Mouse (Mus musculus): ENCODE measurements around the gene Arhgap20. TPM values are rescaled to one million over a fixed set of nuclear protein-coding genes. Genes with fewer than 3 reads are reported as not detected.

Gene Arhgap20
- polyA plus RNA-seq, 1 experiment, result 10.1 TPM

GRCm38 (mm10) chr9:51799156-51799555, 34.0 kb downstream of the Arhgap20 start:
- H3K4me1 ChIP-seq (ENCODE audit: control insufficient read depth, insufficient read depth, low read length), result no peaks in the 10 kb centered on the region
- H3K27ac ChIP-seq (ENCODE audit: control insufficient read depth, insufficient read depth, low read depth, low read length), result no peak overlapping the region
- H3K36me3 ChIP-seq (ENCODE audit: control insufficient read depth, insufficient read depth, low read length), result no peaks in the 10 kb centered on the region
- TF ChIP-seq CTCF (IDR thresholded peaks at IDR 0.05; ENCODE audit: control insufficient read depth, insufficient read depth, insufficient replicate concordance, low read depth, low read length) (no peak), POLR2A (IDR thresholded peaks at IDR 0.05; ENCODE audit: control insufficient read depth, low read depth, low read length) (no peak)
- no peaks in the 10 kb centered on the region for H3K27me3 ChIP-seq (ENCODE audit: control insufficient read depth, insufficient read depth, low read length)
- H3K4me3 ChIP-seq (ENCODE audit: control insufficient read depth, low read depth, low read length), result no peak overlapping the region

- TF ChIP-seq POLR2A (IDR thresholded peaks at IDR 0.05; ENCODE audit: control insufficient read depth, low read depth, low read length), result no peak
- TF ChIP-seq CTCF (IDR thresholded peaks at IDR 0.05; ENCODE audit: control insufficient read depth, insufficient read depth, insufficient replicate concordance, low read depth, low read length), result no peak
- H3K4me3 ChIP-seq (ENCODE audit: control insufficient read depth, low read depth, low read length), result no peak overlapping the region; the same call in 1 of the 2 replicates
- H3K36me3 ChIP-seq (ENCODE audit: control insufficient read depth, insufficient read depth, low read length), result no peaks in the 10 kb centered on the region
- no peaks in the 10 kb centered on the region for H3K27me3 ChIP-seq (ENCODE audit: control insufficient read depth, insufficient read depth, low read length)
- no peak overlapping the region for H3K27ac ChIP-seq (ENCODE audit: control insufficient read depth, insufficient read depth, low read depth, low read length)
- H3K4me1 ChIP-seq (ENCODE audit: control insufficient read depth, insufficient read depth, low read length), result no peaks in the 10 kb centered on the region
These were observed 42.1 kb downstream of the Arhgap20 start for GRCm38 (mm10) chr9:51807272-51807671.

- no peak overlapping the region for H3K4me3 ChIP-seq (ENCODE audit: control insufficient read depth, low read depth, low read length)
- H3K27ac ChIP-seq (ENCODE audit: control insufficient read depth, insufficient read depth, low read depth, low read length), result no peak overlapping the region
- no peaks in the 10 kb centered on the region for H3K27me3 ChIP-seq (ENCODE audit: control insufficient read depth, insufficient read depth, low read length)
- H3K4me1 ChIP-seq (ENCODE audit: control insufficient read depth, insufficient read depth, low read length), result no peaks in the 10 kb centered on the region
- no peaks in the 10 kb centered on the region for H3K36me3 ChIP-seq (ENCODE audit: control insufficient read depth, insufficient read depth, low read length)
- TF ChIP-seq CTCF (IDR thresholded peaks at IDR 0.05; ENCODE audit: control insufficient read depth, insufficient read depth, insufficient replicate concordance, low read depth, low read length), result no peak
- no peak for TF ChIP-seq POLR2A (IDR thresholded peaks at IDR 0.05; ENCODE audit: control insufficient read depth, low read depth, low read length)
These were observed 47.8 kb downstream of the Arhgap20 start for GRCm38 (mm10) chr9:51812931-51813330.

- Histone ChIP-seq H3K4me1 (ENCODE audit: control insufficient read depth, insufficient read depth, low read length) (no peaks in the 10 kb centered on the region), H3K27ac (ENCODE audit: control insufficient read depth, insufficient read depth, low read depth, low read length) (no peak overlapping the region), H3K4me3 (ENCODE audit: control insufficient read depth, low read depth, low read length) (no peak overlapping the region), H3K27me3 (ENCODE audit: control insufficient read depth, insufficient read depth, low read length) (no peaks in the 10 kb centered on the region), H3K36me3 (ENCODE audit: control insufficient read depth, insufficient read depth, low read length) (peaks cover 1% of the 10 kb centered on the region)
- no peak for TF ChIP-seq CTCF (IDR thresholded peaks at IDR 0.05; ENCODE audit: control insufficient read depth, insufficient read depth, insufficient replicate concordance, low read depth, low read length)
- no peak for TF ChIP-seq POLR2A (IDR thresholded peaks at IDR 0.05; ENCODE audit: control insufficient read depth, low read depth, low read length)
These were observed 59.4 kb downstream of the Arhgap20 start for GRCm38 (mm10) chr9:51824516-51824915.

- Histone ChIP-seq H3K27me3 (ENCODE audit: control insufficient read depth, insufficient read depth, low read length) (no peaks in the 10 kb centered on the region), H3K27ac (ENCODE audit: control insufficient read depth, insufficient read depth, low read depth, low read length) (no peak overlapping the region), H3K4me3 (ENCODE audit: control insufficient read depth, low read depth, low read length) (no peak overlapping the region), H3K4me1 (ENCODE audit: control insufficient read depth, insufficient read depth, low read length) (no peaks in the 10 kb centered on the region), H3K36me3 (ENCODE audit: control insufficient read depth, insufficient read depth, low read length) (peaks cover 1% of the 10 kb centered on the region)
- TF ChIP-seq POLR2A (IDR thresholded peaks at IDR 0.05; ENCODE audit: control insufficient read depth, low read depth, low read length) (no peak), CTCF (IDR thresholded peaks at IDR 0.05; ENCODE audit: control insufficient read depth, insufficient read depth, insufficient replicate concordance, low read depth, low read length) (no peak)
These were observed 66.5 kb downstream of the Arhgap20 start for GRCm38 (mm10) chr9:51831596-51831995.

- H3K27ac ChIP-seq (ENCODE audit: control insufficient read depth, insufficient read depth, low read depth, low read length), result no peak overlapping the region
- no peak for TF ChIP-seq POLR2A (IDR thresholded peaks at IDR 0.05; ENCODE audit: control insufficient read depth, low read depth, low read length)
- TF ChIP-seq CTCF (IDR thresholded peaks at IDR 0.05; ENCODE audit: control insufficient read depth, insufficient read depth, insufficient replicate concordance, low read depth, low read length), result no peak
- H3K36me3 ChIP-seq (ENCODE audit: control insufficient read depth, insufficient read depth, low read length), result peaks cover 1% of the 10 kb centered on the region
- H3K4me3 ChIP-seq (ENCODE audit: control insufficient read depth, low read depth, low read length), result no peak overlapping the region
- H3K27me3 ChIP-seq (ENCODE audit: control insufficient read depth, insufficient read depth, low read length), result no peaks in the 10 kb centered on the region
- H3K4me1 ChIP-seq (ENCODE audit: control insufficient read depth, insufficient read depth, low read length), result no peaks in the 10 kb centered on the region
These were observed 67.2 kb downstream of the Arhgap20 start for GRCm38 (mm10) chr9:51832368-51832767.

- H3K27ac ChIP-seq (ENCODE audit: control insufficient read depth, insufficient read depth, low read depth, low read length), result no peak overlapping the region
- H3K4me3 ChIP-seq (ENCODE audit: control insufficient read depth, low read depth, low read length), result no peak overlapping the region
- no peaks in the 10 kb centered on the region; the same call in 1 of the 2 replicates for H3K4me1 ChIP-seq (ENCODE audit: control insufficient read depth, insufficient read depth, low read length)
- no peaks in the 10 kb centered on the region for H3K27me3 ChIP-seq (ENCODE audit: control insufficient read depth, insufficient read depth, low read length)
- no peak for TF ChIP-seq POLR2A (IDR thresholded peaks at IDR 0.05; ENCODE audit: control insufficient read depth, low read depth, low read length)
- no peak for TF ChIP-seq CTCF (IDR thresholded peaks at IDR 0.05; ENCODE audit: control insufficient read depth, insufficient read depth, insufficient replicate concordance, low read depth, low read length)
- H3K36me3 ChIP-seq (ENCODE audit: control insufficient read depth, insufficient read depth, low read length), result no peaks in the 10 kb centered on the region; the same call in none of the 2 replicates
These were observed 72.6 kb downstream of the Arhgap20 start for GRCm38 (mm10) chr9:51837716-51838115.

- no peaks in the 10 kb centered on the region for H3K27me3 ChIP-seq (ENCODE audit: control insufficient read depth, insufficient read depth, low read length)
- no peak overlapping the region for H3K27ac ChIP-seq (ENCODE audit: control insufficient read depth, insufficient read depth, low read depth, low read length)
- TF ChIP-seq POLR2A (IDR thresholded peaks at IDR 0.05; ENCODE audit: control insufficient read depth, low read depth, low read length), result no peak
- no peak for TF ChIP-seq CTCF (IDR thresholded peaks at IDR 0.05; ENCODE audit: control insufficient read depth, insufficient read depth, insufficient replicate concordance, low read depth, low read length)
- H3K4me3 ChIP-seq (ENCODE audit: control insufficient read depth, low read depth, low read length), result no peak overlapping the region
- no peaks in the 10 kb centered on the region; the same call in 1 of the 2 replicates for H3K4me1 ChIP-seq (ENCODE audit: control insufficient read depth, insufficient read depth, low read length)
- H3K36me3 ChIP-seq (ENCODE audit: control insufficient read depth, insufficient read depth, low read length), result no peaks in the 10 kb centered on the region; the same call in none of the 2 replicates
These were observed 78.1 kb downstream of the Arhgap20 start for GRCm38 (mm10) chr9:51843216-51843615.

Data from testis, adult 2 months (tissue).